Comparison of ENCODE assay signal across 17 mouse cellular contexts in genomic region chrX:104567497-104567896, GRCm38 (mm10).
DNase-seq lines count a peak whose midpoint lies in the region; ATAC-seq and TF ChIP-seq lines count a peak whose summit lies in the region.
"Had no signal": no experiment of that assay in that cellular context is flagged by ENCODE, and none has a peak within 500 bp of the region (broad histone marks: within the 10 kb centered on the region; RNA-seq: fewer than 3 reads in every experiment).

No protein-coding gene starts in this region.

- no peak overlapping the region for H3K9ac ChIP-seq in kidney, embryonic 15.5 days
- no peak overlapping the region for H3K9ac ChIP-seq in liver, embryonic 16.5 days (ENCODE audit: low read depth, low read length)
- H3K9ac ChIP-seq in midbrain, embryonic 16.5 days (ENCODE audit: low read depth, low read length): no peak overlapping the region
- H3K9ac ChIP-seq: midbrain, embryonic 13.5 days; stomach, embryonic 15.5 days had no signal

- TF ChIP-seq CTCF in cerebellum, adult 2 months (IDR thresholded peaks at IDR 0.05; ENCODE audit: borderline replicate concordance, insufficient read depth, low read depth, low read length): no peak

- no peak for ATAC-seq in kidney, embryonic 15.5 days (replicated peaks; ENCODE audit: low FRiP score)
- peak; percentile 82 for ATAC-seq in liver, embryonic 16.5 days (ENCODE audit: low read depth)
- no peak for ATAC-seq in midbrain, embryonic 16.5 days
- ATAC-seq: inflammation-experienced regulatory T-cells, adult 6 months; midbrain, embryonic 13.5 days had no signal

- H3K27ac ChIP-seq in kidney, embryonic 15.5 days: no peak overlapping the region
- no peak overlapping the region for H3K27ac ChIP-seq in liver, embryonic 16.5 days (ENCODE audit: low read length)
- no peak overlapping the region for H3K27ac ChIP-seq in midbrain, embryonic 16.5 days (ENCODE audit: low read length)
- no peak overlapping the region for H3K27ac ChIP-seq in cerebellum, adult 2 months (ENCODE audit: insufficient read depth, low read length)
- H3K27ac ChIP-seq: forebrain, embryonic 10.5 days; midbrain, embryonic 13.5 days; stomach, embryonic 15.5 days had no signal

- H3K27me3 ChIP-seq in kidney, embryonic 15.5 days: peaks cover 11% of the 10 kb centered on the region
- H3K27me3 ChIP-seq in liver, embryonic 16.5 days (ENCODE audit: control insufficient read depth, insufficient read depth, low read depth, low read length): no peaks in the 10 kb centered on the region
- H3K27me3 ChIP-seq in midbrain, embryonic 16.5 days (ENCODE audit: control insufficient read depth, insufficient read depth, low read depth, low read length): no peaks in the 10 kb centered on the region; the same call in 1 of the 2 replicates
- H3K27me3 ChIP-seq in cerebellum, adult 2 months (ENCODE audit: control insufficient read depth, insufficient read depth, low read length): no peaks in the 10 kb centered on the region
- H3K27me3 ChIP-seq: stomach, embryonic 15.5 days had no signal

- TF ChIP-seq POLR2A in cerebellum, adult 2 months (IDR thresholded peaks at IDR 0.05; ENCODE audit: borderline replicate concordance, insufficient read depth, low read length): no peak

- H3K4me2 ChIP-seq in kidney, embryonic 15.5 days: no peak overlapping the region
- no peak overlapping the region for H3K4me2 ChIP-seq in liver, embryonic 16.5 days (ENCODE audit: low read depth, low read length)
- H3K4me2 ChIP-seq in midbrain, embryonic 16.5 days (ENCODE audit: low read length): no peak overlapping the region
- H3K4me2 ChIP-seq: midbrain, embryonic 13.5 days; stomach, embryonic 15.5 days had no signal

- 59% methylated on average over 3 of the region's 3 CpGs for WGBS in kidney, embryonic 15.5 days
- WGBS in liver, embryonic 16.5 days (ENCODE audit: insufficient replicate concordance): 21% methylated on average over 3 of the region's 3 CpGs
- 90% methylated on average over 3 of the region's 3 CpGs for WGBS in midbrain, embryonic 16.5 days
- 90% methylated on average over 3 of the region's 3 CpGs for WGBS in cerebellum, adult 2 months

- H3K9me3 ChIP-seq in kidney, embryonic 15.5 days (replicated peaks): no peaks in the 10 kb centered on the region
- no peaks in the 10 kb centered on the region for H3K9me3 ChIP-seq in liver, embryonic 16.5 days (replicated peaks; ENCODE audit: control insufficient read depth, low read length)
- H3K9me3 ChIP-seq in midbrain, embryonic 16.5 days (replicated peaks; ENCODE audit: control insufficient read depth, low read length, poor library complexity, severe bottlenecking): no peaks in the 10 kb centered on the region
- H3K9me3 ChIP-seq: forebrain, embryonic 10.5 days; midbrain, embryonic 13.5 days; stomach, embryonic 15.5 days had no signal

- DNase-seq in heart, adult 8-10 months (ENCODE audit: low spot score): peak; percentile 5
- DNase-seq in heart, postnatal 4 days: no peak
- peak; percentile 6 for DNase-seq in kidney, postnatal 14 days
- peak; percentile 16 for DNase-seq in c-Kit-positive CD71-negative TER-119-negative erythroid progenitor cells, embryonic 14.5 days (ENCODE audit: low read depth)
- no peak for DNase-seq in cerebellum, adult 2 months
- DNase-seq: adrenal gland, adult 2 months; cerebellum, adult 9-11 months; heart, postnatal 36 days; right cerebral cortex, postnatal 4 days; thymus, postnatal 25 days had no signal

- no peak overlapping the region for H3K4me3 ChIP-seq in kidney, embryonic 15.5 days (replicated peaks)
- H3K4me3 ChIP-seq in liver, embryonic 16.5 days (ENCODE audit: low read depth, low read length): no peak overlapping the region
- H3K4me3 ChIP-seq in midbrain, embryonic 16.5 days (ENCODE audit: low read depth, low read length): no peak overlapping the region
- H3K4me3 ChIP-seq in cerebellum, adult 2 months (replicated peaks; ENCODE audit: insufficient read depth, low read depth, low read length): no peak overlapping the region
- H3K4me3 ChIP-seq: forebrain, embryonic 10.5 days; midbrain, embryonic 13.5 days; stomach, embryonic 15.5 days had no signal

- no peaks in the 10 kb centered on the region for H3K4me1 ChIP-seq in kidney, embryonic 15.5 days
- H3K4me1 ChIP-seq in liver, embryonic 16.5 days (ENCODE audit: control insufficient read depth, low read depth, low read length): no peaks in the 10 kb centered on the region; the same call in 1 of the 2 replicates
- no peaks in the 10 kb centered on the region for H3K4me1 ChIP-seq in midbrain, embryonic 16.5 days (ENCODE audit: control insufficient read depth, insufficient read depth, low read length)
- H3K4me1 ChIP-seq in cerebellum, adult 2 months (ENCODE audit: control insufficient read depth, insufficient read depth, low read length): no peaks in the 10 kb centered on the region
- H3K4me1 ChIP-seq: forebrain, embryonic 10.5 days; midbrain, embryonic 13.5 days; stomach, embryonic 15.5 days had no signal

- no peaks in the 10 kb centered on the region for H3K36me3 ChIP-seq in kidney, embryonic 15.5 days
- H3K36me3 ChIP-seq in liver, embryonic 16.5 days (ENCODE audit: control insufficient read depth, insufficient read depth): no peaks in the 10 kb centered on the region
- H3K36me3 ChIP-seq in midbrain, embryonic 16.5 days (ENCODE audit: control insufficient read depth, insufficient read depth, low read length): no peaks in the 10 kb centered on the region
- H3K36me3 ChIP-seq: forebrain, embryonic 10.5 days; midbrain, embryonic 13.5 days; stomach, embryonic 15.5 days had no signal

Comparison
In these comparisons a context has a peak if more than half of its experiments do, and no peak if none do; other contexts are left out.
1. DNase-seq: peak in heart, adult 8-10 months (single experiment), kidney, postnatal 14 days (single experiment) and c-Kit-positive CD71-negative TER-119-negative erythroid progenitor cells, embryonic 14.5 days (single experiment); none in heart, postnatal 4 days (single experiment) and cerebellum, adult 2 months (0 of 2).